Mouse (Mus musculus) kidney, adult 8-10 months (tissue): ENCODE measurements around the gene Ikzf3.
A peak's percentile ranks its signal among the peaks of the same experiment; 100 is the strongest.

Experiments used
- DNase-seq, 2 experiments: peaks; one replicate each; pipeline ENCODE4 v3.0.0; 2022

Ikzf3 gene

GRCm38 (mm10) chr11:98469761-98470714 is 75.8 kb downstream of the Ikzf3 start:
- no peak for DNase-seq

- no peak for DNase-seq
Measured at GRCm38 (mm10) chr11:98464516-98464915, 81.3 kb downstream of the Ikzf3 start.

- DNase-seq: no peak
Measured at GRCm38 (mm10) chr11:98463911-98464310, 81.9 kb downstream of the Ikzf3 start.

- DNase-seq: no peak
Measured at GRCm38 (mm10) chr11:98462255-98462654, 83.6 kb downstream of the Ikzf3 start.

- DNase-seq: no peak
Measured at GRCm38 (mm10) chr11:98461109-98461720, 84.6 kb downstream of the Ikzf3 start.

- no peak for DNase-seq
Measured at GRCm38 (mm10) chr11:98459860-98460259, 86.0 kb downstream of the Ikzf3 start.

GRCm38 (mm10) chr11:98459071-98459741 is 86.6 kb downstream of the Ikzf3 start:
- DNase-seq: no peak

DNA sequence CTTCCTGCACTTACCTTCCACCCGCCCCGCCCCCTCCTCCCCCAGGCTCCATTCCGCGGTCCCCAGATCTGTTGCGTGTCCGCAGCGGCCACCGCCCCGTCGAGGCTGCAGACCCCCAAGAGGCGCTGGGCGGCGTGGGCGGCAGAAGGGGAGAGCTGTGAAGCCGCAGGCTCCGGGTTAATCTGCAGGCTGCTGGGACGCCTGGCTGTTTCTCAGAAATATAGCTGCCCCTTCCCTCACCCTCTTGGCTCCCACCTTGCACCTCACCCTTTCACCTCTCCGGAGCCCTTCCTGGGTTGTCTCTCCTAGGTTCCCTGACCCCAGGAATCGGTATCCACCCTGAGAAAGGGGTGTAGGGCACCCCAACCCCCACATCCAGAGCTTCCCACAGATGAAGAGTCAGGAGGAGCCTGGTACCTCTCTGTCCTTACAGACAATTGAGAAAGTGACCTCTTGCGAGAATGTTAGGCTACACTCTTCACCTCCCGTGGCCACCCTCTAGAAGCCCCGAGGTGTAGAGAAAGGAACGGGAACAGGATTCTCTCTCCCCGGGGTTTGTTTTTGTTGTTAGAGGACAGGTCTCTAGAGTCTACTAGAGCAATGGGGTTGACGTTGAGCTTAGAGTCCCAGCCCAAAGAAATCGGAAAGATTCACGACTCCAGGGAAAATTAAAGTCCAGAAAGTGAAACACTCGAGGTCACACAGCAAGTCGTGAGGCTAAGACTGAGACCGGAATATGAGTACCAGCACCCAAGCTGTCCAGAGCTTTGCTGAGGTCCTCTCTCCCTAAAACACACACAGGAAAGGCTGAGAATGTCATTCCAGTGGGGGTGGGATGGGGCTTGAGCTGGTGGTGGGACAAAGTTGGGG is 87.5 kb downstream of the Ikzf3 start:
- DNase-seq: no peak

GRCm38 (mm10) chr11:98457367-98458120 is 88.3 kb downstream of the Ikzf3 start:
- DNase-seq: peak; percentile 83 to 86

- DNase-seq: no peak
Measured at GRCm38 (mm10) chr11:98456945-98457344, 88.9 kb downstream of the Ikzf3 start.

DNA sequence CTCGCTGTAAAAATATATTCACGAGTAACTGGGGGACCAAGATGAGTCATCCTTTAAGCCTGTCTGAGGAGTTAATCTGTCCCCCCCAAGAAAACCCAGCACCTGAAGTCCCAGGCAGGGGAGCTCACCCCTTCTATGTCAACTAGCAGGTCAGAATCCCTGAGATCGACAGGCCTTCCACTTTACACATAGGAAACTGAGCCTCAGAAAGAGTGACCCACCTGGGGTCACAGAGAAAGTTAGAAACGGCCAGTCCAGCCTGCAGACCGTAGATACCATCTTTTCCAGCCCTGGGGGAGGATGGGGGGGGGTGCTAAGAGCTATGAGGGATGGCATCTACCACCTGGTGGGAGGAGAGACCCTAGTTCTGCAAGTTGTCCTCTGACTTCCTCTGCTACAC is 89.3 kb downstream of the Ikzf3 start:
- no peak for DNase-seq

GRCm38 (mm10) chr11:98455484-98455883 is 90.3 kb downstream of the Ikzf3 start:
- DNase-seq: no peak

- DNase-seq: peak; percentile 78 to 84
Measured at GRCm38 (mm10) chr11:98449921-98450771, 95.7 kb downstream of the Ikzf3 start.

DNA sequence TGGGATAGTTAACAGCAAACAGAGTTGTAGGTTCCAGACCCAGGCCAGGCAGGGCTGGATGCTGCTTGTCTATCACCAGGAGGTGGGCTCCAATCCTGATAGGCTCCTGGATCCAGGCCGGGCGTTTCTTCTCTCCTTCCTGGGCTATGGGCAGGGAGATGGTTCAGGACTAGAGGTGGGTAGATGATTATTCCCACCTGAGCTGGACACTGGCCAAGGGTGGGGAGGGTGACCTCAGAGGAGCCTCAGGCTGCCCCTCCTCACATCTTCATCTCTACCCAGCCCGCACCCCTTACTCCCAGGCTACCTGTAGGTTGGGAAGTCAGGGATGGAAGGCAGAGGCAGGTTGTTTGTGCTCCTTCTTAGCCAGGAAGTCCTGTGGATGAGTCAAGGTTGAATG is 96.4 kb downstream of the Ikzf3 start:
- DNase-seq: peak in 1 of 2 experiments; percentile 44

GRCm38 (mm10) chr11:98448191-98448790 is 97.5 kb downstream of the Ikzf3 start:
- DNase-seq: peak; percentile 81 to 89

DNA sequence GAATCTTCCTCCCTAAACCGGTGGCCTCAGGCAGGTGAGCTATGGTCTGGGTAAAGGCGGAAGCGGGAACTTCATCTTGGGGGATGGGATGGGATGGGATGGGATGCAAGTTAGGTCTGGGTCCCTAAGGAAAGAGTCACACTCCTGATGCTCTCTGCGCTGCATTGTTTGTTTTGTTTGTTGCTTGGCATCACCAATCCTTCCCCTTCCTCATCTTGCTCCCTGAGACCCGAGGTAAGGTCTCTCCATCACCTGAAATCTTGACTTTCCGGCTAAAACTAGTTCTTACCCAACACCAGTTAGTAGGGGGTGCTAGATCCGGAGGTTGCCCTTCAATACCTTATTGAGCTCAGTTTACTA is 98.4 kb downstream of the Ikzf3 start:
- DNase-seq: no peak

DNA sequence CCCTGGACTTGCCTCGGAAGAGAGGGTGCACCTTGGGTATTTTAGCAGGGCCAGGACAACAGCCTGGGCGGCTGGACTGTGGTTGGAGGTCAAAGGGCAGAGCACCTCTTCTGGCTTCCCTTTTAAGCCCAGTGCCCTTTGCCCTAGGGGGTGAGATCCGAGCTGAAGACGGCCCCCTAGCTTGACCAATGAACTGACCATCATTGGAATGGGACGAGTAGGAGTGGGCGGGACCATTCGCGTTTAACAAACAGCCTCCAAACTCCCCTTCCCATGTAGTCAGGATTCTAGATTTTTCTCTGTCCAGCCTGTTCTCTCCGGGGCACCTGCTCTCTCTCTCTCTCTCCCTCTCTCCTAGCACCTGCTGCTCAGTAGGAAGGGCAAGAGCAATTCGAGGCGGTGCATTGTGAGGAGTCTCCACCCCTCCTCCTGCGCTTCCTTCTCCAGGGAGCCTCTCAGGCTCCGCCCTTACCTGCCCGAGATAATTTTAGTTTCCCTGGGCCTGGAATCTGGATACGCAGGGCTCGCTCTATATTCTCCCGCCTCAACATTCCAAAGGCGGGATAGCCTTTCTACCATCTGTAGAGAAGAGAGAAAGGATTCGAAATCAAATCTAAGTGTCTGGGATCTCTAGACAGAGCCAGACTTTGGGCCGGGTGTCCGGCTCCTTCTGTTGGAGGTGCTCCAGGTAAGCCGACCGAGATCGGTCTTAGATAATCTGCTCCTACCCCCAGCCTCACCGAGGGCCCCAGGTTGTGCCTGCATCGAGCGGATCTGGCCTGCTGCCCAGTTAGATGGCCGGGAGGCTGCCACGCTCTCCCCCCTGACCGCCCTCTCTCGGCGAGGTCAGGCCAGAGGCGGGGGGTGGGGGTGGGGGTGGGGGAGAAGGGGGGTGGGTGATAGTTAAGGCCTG is 99.0 kb downstream of the Ikzf3 start:
- peak; percentile 92 to 94 for DNase-seq

DNA sequence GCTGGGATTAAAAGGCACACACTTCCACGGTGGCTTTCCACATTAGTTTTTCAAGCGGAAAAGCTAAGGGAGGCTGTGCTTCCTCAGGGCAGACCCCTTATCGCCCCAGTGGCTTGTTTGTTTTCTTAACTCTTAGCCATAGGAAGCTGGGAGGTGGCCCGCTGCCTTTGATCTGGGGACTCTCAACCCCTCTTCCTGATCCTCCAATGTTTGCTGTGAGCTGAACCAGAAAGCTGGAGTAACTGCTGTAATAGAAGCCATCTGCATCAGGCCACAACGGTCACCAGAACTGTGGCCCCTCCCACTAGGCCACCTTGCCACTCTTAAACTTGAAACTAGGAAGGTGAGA is 99.6 kb downstream of the Ikzf3 start, which contains the start of gene Grb7:
Grb7 (plus strand) TSS at position 182 of the 349 bp plus-strand sequence.
- DNase-seq: no peak

- peak; percentile 75 to 79 for DNase-seq
Measured at GRCm38 (mm10) chr11:98445679-98446078, 100.2 kb downstream of the Ikzf3 start.
